Mouse (Mus musculus) heart, adult 2 months (tissue): ENCODE measurements around the gene Ndufs2. TPM values are rescaled to one million over a fixed set of nuclear protein-coding genes. Genes with fewer than 3 reads are reported as not detected.
A peak's percentile ranks its signal among the peaks of the same experiment; 100 is the strongest.

Experiments
- DNase-seq, 2 experiments: peaks; one replicate each; pipeline ENCODE4 v3.0.0; 2021
- H3K27ac ChIP-seq: fragments of 200-600 bp; 2 replicates; pipeline ENCODE4 v1.8.1; 2022
- H3K27me3 ChIP-seq: fragments of 200-500 bp; 2 replicates; pipeline ENCODE4 v1.6.1; 2012; ENCODE audit warnings: mild to moderate bottlenecking, low read length, inconsistent platforms, mixed read lengths; ENCODE audit not compliant: control insufficient read depth, insufficient read depth
- H3K36me3 ChIP-seq: fragments of 200-500 bp; 2 replicates; pipeline ENCODE4 v1.6.1; 2012; ENCODE audit warnings: low read length, inconsistent platforms; ENCODE audit not compliant: control insufficient read depth, insufficient read depth
- H3K4me1 ChIP-seq: fragments of 200-500 bp; 2 replicates; pipeline ENCODE4 v1.6.1; 2011; ENCODE audit warnings: low read length; ENCODE audit not compliant: control insufficient read depth, insufficient read depth
- H3K4me3 ChIP-seq: fragments of 200-600 bp; 2 replicates; pipeline ENCODE4 v1.8.1; 2022
- H3K79me2 ChIP-seq: fragments of 200-500 bp; replicated peaks from 2 replicates; pipeline ENCODE4 v1.6.1; 2012; ENCODE audit warnings: mild to moderate bottlenecking, inconsistent platforms, low read length, moderate library complexity, mixed read lengths; ENCODE audit not compliant: control insufficient read depth, insufficient read depth
- H3K9ac ChIP-seq: fragments of 200-500 bp; 2 replicates; pipeline ENCODE4 v1.6.1; 2012; ENCODE audit warnings: low read depth, mild to moderate bottlenecking, control low read depth, inconsistent platforms, low read length, mixed read lengths
- CTCF ChIP-seq: fragments of 200-600 bp; IDR thresholded peaks from 2 replicates; pipeline ENCODE4 v1.8.1; 2022; ENCODE audit warnings: antibody characterized with exemption, mild to moderate bottlenecking, moderate library complexity
- EP300 ChIP-seq: fragments of 200-500 bp; IDR thresholded peaks from 2 replicates; pipeline ENCODE4 v1.6.1; 2011; ENCODE audit warnings: low read depth, low read length, control low read depth; ENCODE audit not compliant: insufficient read depth
- POLR2A ChIP-seq: fragments of 200-500 bp; IDR thresholded peaks from 2 replicates; pipeline ENCODE4 v1.6.1; 2011; ENCODE audit warnings: mild to moderate bottlenecking, low read depth, low read length, control low read depth; ENCODE audit not compliant: insufficient read depth
- WGBS: fragments of 180-500 bp; shearing (Covaris S2); methylation state at CpG from one replicate; pipeline ENCODE4 v1.1.7; 2018; 5-methylcytosine and 5-hydroxymethylcytosine counted together
- intact Hi-C: fragments of 180-260 bp; cut with DNase I; formaldehyde crosslinking; loops from one replicate; pipeline ENCODE4 v1.15.1; 2025
- polyA plus RNA-seq: library from polyadenylated mRNA; depleted of rRNA; stranded (reverse); fragments of >200 nt; gene quantifications from 2 replicates; pipeline ENCODE4 v1.2.3, GENCODE M21; 2012
- total RNA-seq, 2 experiments: library from RNA; stranded (reverse); gene quantifications; 2 replicates each; pipeline ENCODE4 v1.2.3; 2021

The Ndufs2 gene
- total and polyA plus RNA-seq, 3 experiments: 997 to 1,610 (median 1,369) TPM

DNA sequence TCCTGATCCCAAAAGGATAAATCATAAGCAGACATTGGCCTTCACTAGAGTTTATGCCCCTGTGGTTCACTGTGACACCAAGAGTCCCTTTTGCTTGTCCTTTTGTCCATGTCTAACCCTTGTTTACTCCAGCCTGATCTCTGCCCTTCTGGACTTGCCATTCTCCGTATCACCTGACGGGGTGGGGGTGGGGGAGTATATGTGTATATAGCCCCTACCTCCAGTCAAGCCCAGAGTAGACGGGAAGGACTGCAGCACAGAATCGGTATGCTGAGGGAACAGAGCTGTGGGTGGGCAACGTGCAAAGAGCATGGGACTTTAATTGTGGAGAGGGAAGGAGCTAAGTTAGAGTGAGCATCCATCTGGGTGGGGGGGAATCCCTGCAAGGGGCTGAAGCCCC, 26.3 kb downstream of the Ndufs2 start, which contains the start of gene Apoa2:
Gene Apoa2, plus strand, starts transcription at position 198 of the 400 bp plus-strand sequence.
- no peak within 1 kb of the TSS for H3K9ac ChIP-seq
- H3K79me2 ChIP-seq: no peaks in the 10 kb centered on the region
- intact Hi-C loops: loop anchor here (5.0 kb wide), 1 partner anchor 102 kb away; the partner anchor contains the start of gene Dedd
- WGBS: 84% methylated on average over 5 of the region's 5 CpGs
- peaks cover 7% of the 10 kb centered on the region; the same call in 1 of the 2 replicates for H3K4me1 ChIP-seq
- DNase-seq: no peak
- H3K4me3 ChIP-seq: no peak within 1 kb of the TSS
- H3K27ac ChIP-seq: no peak within 1 kb of the TSS
- no peaks in the 10 kb centered on the region for H3K36me3 ChIP-seq
- H3K27me3 ChIP-seq: no peaks in the 10 kb centered on the region
- TF ChIP-seq CTCF (no peak), EP300 (no peak), POLR2A (no peak)

DNA sequence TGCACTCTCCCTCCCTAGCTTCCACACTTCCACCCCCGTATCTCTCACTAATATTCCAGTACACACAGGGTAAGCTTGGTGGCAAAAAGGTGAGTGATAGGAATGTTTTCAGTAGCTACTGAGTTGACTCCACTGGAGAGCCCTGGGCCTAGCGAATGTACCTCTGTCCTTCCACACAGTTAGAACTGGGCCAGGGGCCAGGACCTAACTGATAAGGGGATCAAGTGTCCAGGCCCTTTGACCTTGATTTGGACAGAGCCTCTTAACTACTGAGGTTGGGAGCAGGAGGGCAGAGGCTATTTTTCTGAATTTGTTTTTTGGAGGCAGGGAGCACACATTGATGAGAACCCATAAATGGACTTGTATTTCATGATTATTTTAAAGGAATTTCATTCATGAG, 27.4 kb downstream of the Ndufs2 start:
- 53% methylated on average over 2 of the region's 2 CpGs for WGBS
- Histone ChIP-seq H3K4me1 (peaks cover 7% of the 10 kb centered on the region; the same call in 1 of the 2 replicates), H3K4me3 (no peak overlapping the region), H3K36me3 (no peaks in the 10 kb centered on the region), H3K27ac (no peak overlapping the region), H3K79me2 (no peaks in the 10 kb centered on the region), H3K9ac (no peak overlapping the region), H3K27me3 (no peaks in the 10 kb centered on the region)
- intact Hi-C loops: loop anchor here (1.0 to 5.0 kb wide), 4 partner anchors 15 to 104 kb away; partner anchors contain the start of gene Dedd
- TF ChIP-seq EP300: no peak
- TF ChIP-seq POLR2A: no peak
- no peak for TF ChIP-seq CTCF
- DNase-seq: peak in 1 of 2 experiments; percentile 44

DNA sequence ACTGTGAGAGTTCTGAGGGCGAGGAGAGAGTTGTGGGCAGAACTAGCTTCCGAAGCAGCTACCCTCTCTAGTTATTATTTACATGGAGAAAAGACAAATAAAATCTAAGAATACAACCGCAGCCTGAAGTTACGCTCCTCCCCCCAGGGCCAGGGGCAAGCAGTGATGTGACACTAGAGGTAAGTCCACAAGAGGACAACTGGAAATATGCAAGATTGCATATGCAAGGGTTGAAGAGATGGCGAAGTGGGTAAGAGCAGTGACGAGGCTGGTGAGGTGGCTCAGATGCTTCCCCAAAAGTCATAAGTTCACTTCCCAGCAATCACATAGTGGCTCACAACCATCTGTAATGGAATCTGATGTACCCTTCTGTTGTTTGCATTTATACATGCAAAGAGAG, 28.0 kb downstream of the Ndufs2 start:
- Histone ChIP-seq H3K27ac (peak overlapping the region; percentile 96), H3K27me3 (no peaks in the 10 kb centered on the region), H3K9ac (peak overlapping the region; percentile 67), H3K36me3 (no peaks in the 10 kb centered on the region), H3K4me3 (peak overlapping the region; percentile 59), H3K4me1 (peaks cover 7% of the 10 kb centered on the region; the same call in 1 of the 2 replicates), H3K79me2 (no peaks in the 10 kb centered on the region)
- TF ChIP-seq CTCF: no peak
- no peak for TF ChIP-seq POLR2A
- no peak for TF ChIP-seq EP300
- no peak for DNase-seq
- intact Hi-C loops: loop anchor here (1.0 to 5.0 kb wide), 4 partner anchors 16 to 104 kb away; partner anchors contain the start of gene Dedd
- 75% methylated on average over 6 of the region's 6 CpGs for WGBS

DNA sequence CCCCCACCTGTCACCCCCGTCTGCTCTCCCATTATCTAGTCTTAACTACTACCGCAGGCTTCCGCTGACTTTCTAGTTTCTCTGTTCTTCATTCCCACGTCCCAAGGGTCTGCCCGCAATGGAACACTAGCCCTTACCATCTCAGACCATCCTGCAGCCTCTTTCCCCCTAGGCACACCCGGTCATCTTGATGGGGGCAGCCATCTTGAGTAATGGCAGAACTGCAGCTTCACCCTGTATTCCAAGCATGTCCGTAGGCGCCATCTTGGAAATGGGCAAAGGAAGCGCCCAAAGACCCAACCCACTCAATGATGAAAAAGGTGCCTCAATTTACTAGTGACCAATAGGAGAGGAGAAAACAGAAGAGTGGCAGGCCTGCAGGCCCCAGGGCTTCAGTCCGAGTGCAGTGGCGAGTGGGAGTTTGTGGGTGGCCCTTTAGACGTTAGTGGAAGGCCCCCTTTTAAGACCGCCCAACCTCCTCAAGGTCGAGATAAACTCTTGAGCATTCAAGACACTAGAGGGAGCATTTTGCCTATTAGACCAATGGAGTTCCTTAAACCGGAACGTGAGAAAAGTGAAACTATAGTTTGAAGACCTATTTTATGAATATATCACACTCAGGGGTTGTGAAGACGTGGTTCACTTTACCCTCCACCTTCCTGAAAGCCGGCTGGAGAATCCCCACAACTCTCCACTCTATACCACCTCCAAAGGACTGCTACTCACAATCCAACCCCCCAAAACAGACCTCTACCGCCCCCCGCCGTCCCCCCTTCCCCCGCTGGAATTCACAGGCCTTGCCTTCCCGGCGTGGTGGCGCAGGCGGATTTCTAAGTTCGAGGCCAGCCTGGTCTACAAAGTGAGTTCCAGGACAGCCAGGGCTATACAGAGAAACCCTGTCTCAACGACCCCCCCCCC, 28.7 kb downstream of the Ndufs2 start, which contains the start of gene Tomm40l:
Gene Tomm40l, minus strand, starts transcription at position 277 of the 918 bp plus-strand sequence.
- Histone ChIP-seq H3K27me3 (no peaks in the 10 kb centered on the region), H3K4me3 (peak within 1 kb of the TSS; percentile 61), H3K9ac (peak within 1 kb of the TSS; percentile 67), H3K36me3 (no peaks in the 10 kb centered on the region), H3K79me2 (no peaks in the 10 kb centered on the region), H3K4me1 (peaks cover 7% of the 10 kb centered on the region; the same call in 1 of the 2 replicates), H3K27ac (peak within 1 kb of the TSS; percentile 96)
- WGBS: 1% methylated on average over 28 of the region's 28 CpGs
- peak; percentile 89 to 97 for DNase-seq
- TF ChIP-seq EP300: peak; percentile 83
- peak; percentile 57 for TF ChIP-seq POLR2A
- TF ChIP-seq CTCF: peak; percentile 92
- intact Hi-C loops: loop anchor here (1.0 to 5.0 kb wide), 4 partner anchors 16 to 105 kb away; partner anchors contain the start of gene Dedd

DNA sequence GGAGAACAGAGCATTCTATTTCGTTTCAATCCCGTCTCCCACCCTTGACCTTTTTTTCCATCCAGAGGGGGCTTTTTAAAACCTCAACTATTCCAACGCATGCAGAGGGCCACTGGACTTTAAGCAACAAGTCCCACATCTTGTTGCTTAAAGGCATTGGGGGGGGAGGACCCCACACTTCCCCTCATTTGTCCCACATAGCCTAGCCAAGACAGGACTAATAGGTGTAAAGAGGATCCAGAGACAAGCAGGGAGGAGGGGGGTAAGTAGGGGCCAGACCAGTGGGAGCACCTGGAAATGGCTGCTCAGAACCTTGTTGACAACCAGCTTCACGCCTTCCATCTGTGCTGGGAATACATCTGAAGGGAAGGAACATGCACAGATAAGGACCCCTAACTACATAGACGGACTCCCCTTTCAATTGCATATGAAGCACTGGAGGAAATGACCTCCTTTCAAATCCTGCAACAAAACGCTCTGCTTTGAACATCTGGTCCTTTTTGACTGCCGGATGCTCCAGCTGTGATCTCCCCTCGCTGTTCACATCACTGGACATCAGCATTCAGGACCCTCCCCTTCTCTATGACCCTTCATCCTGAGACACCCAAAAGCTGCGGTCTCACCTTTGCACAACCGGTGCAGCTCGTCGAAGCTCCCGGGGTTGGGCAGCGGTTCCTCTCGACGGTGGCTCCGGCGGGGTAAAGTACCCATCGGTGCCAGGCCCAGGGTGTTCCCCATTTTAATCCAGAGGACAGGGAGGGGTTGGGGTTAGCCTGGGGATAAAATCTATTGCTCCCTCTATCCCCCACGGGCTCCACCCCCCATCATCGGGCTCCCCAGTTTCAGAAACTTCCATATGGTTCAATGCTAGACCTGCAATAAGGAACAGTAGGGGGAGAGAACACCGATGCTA, 29.7 kb downstream of the Ndufs2 start:
- H3K9ac ChIP-seq: peak overlapping the region; percentile 53
- H3K79me2 ChIP-seq: no peaks in the 10 kb centered on the region
- intact Hi-C loops: loop anchor here (2.0 to 5.0 kb wide), 5 partner anchors 17 to 111 kb away; partner anchors contain the start of gene Dedd
- no peaks in the 10 kb centered on the region for H3K36me3 ChIP-seq
- peak in 1 of 2 experiments; percentile 36 for DNase-seq
- peaks cover 7% of the 10 kb centered on the region; the same call in 1 of the 2 replicates for H3K4me1 ChIP-seq
- H3K4me3 ChIP-seq: peak overlapping the region; percentile 61
- TF ChIP-seq EP300 (no peak), CTCF (no peak), POLR2A (no peak)
- H3K27ac ChIP-seq: peak overlapping the region; percentile 81
- no peaks in the 10 kb centered on the region for H3K27me3 ChIP-seq
- 4% methylated on average over 22 of the region's 22 CpGs for WGBS
